14 mouse cellular contexts compared by ENCODE assay signal in the genomic region with DNA sequence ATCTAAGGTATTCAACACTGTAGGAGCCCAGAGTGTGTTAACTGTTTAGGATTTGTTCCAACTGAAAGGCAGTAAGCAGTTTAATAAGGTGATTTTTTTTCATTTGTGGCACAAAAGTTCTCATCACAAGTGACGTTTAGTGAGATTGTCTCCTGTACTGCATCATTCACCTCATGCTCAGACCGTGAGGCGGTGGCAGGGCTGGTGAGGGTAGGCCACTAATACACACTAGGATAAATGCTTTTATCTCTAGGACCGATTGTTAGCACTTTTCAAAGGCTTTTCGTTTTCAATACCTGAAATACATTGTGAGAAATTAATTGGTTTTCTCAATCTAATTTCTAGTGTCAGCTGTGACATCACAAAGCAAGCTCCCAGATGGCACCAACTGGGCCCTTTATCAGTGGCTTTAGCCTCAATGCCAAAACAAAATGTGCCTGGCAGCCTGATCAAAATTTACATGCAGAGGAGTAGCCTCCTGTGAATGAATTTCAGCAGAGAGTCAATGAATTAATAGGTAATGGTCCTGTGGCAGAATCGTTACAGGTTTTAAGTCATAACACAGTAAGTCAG.
A peak's percentile ranks its signal among the peaks of the same experiment; 100 is the strongest.
DNase-seq lines count a peak whose midpoint lies in the region; ATAC-seq and TF ChIP-seq lines count a peak whose summit lies in the region.
"Had no signal": no experiment of that assay in that cellular context is flagged by ENCODE, and none has a peak within 500 bp of the region (broad histone marks: within the 10 kb centered on the region; RNA-seq: fewer than 3 reads in every experiment).

No protein-coding gene starts in this region.

- no peaks in the 10 kb centered on the region for H3K36me3 ChIP-seq in hindbrain, embryonic 11.5 days (ENCODE audit: control insufficient read depth, insufficient read depth, low read length)
- H3K36me3 ChIP-seq in midbrain, embryonic 15.5 days (replicated peaks): no peaks in the 10 kb centered on the region
- no peaks in the 10 kb centered on the region for H3K36me3 ChIP-seq in thymus, adult 2 months (ENCODE audit: control insufficient read depth, insufficient read depth, low read length)
- H3K36me3 ChIP-seq: limb, embryonic 15.5 days had no signal

- TF ChIP-seq POLR2A in thymus, adult 2 months (IDR thresholded peaks at IDR 0.05; ENCODE audit: control insufficient read depth, extremely low read depth, insufficient read depth, low read length, poor library complexity): no peak

- H3K27ac ChIP-seq in hindbrain, embryonic 11.5 days (ENCODE audit: low read depth, low read length): peak overlapping the region; percentile 71
- H3K27ac ChIP-seq in midbrain, embryonic 15.5 days: peak overlapping the region; percentile 80
- no peak overlapping the region for H3K27ac ChIP-seq in thymus, adult 2 months (ENCODE audit: control insufficient read depth, insufficient read depth, low read length)
- H3K27ac ChIP-seq: heart, adult 2 months; limb, embryonic 15.5 days had no signal

- H3K9me3 ChIP-seq in hindbrain, embryonic 11.5 days (ENCODE audit: control insufficient read depth, low read length): no peaks in the 10 kb centered on the region
- H3K9me3 ChIP-seq in midbrain, embryonic 15.5 days: no peaks in the 10 kb centered on the region
- H3K9me3 ChIP-seq: limb, embryonic 15.5 days had no signal

- no peak overlapping the region for H3K4me2 ChIP-seq in hindbrain, embryonic 11.5 days (replicated peaks; ENCODE audit: low read depth, low read length)
- no peak overlapping the region for H3K4me2 ChIP-seq in midbrain, embryonic 15.5 days
- H3K4me2 ChIP-seq: limb, embryonic 15.5 days; lung, embryonic 14.5 days had no signal

- 62% methylated on average over 6 of the region's 6 CpGs for WGBS in hindbrain, embryonic 11.5 days
- 16% methylated on average over 6 of the region's 6 CpGs for WGBS in midbrain, embryonic 15.5 days
- 97% methylated on average over 6 of the region's 6 CpGs for WGBS in thymus, adult 2 months

- TF ChIP-seq CTCF in thymus, adult 2 months (IDR thresholded peaks at IDR 0.05; ENCODE audit: borderline replicate concordance, control insufficient read depth, extremely low read depth, insufficient read depth, low read length, poor library complexity): no peak

- H3K9ac ChIP-seq in hindbrain, embryonic 11.5 days (ENCODE audit: low read depth, low read length): no peak overlapping the region
- H3K9ac ChIP-seq in midbrain, embryonic 15.5 days: no peak overlapping the region
- H3K9ac ChIP-seq: limb, embryonic 15.5 days; lung, embryonic 14.5 days had no signal

- H3K4me1 ChIP-seq in hindbrain, embryonic 11.5 days (replicated peaks; ENCODE audit: control insufficient read depth, insufficient read depth, low read length): no peaks in the 10 kb centered on the region
- peaks cover 11% of the 10 kb centered on the region for H3K4me1 ChIP-seq in midbrain, embryonic 15.5 days
- no peaks in the 10 kb centered on the region for H3K4me1 ChIP-seq in thymus, adult 2 months (replicated peaks; ENCODE audit: control insufficient read depth, insufficient read depth, low read length)

- ATAC-seq in hindbrain, embryonic 11.5 days (ENCODE audit: low FRiP score): peak; percentile 81
- ATAC-seq in midbrain, embryonic 15.5 days (replicated peaks): peak; percentile 75

- H3K4me3 ChIP-seq in hindbrain, embryonic 11.5 days (ENCODE audit: low read depth, low read length): no peak overlapping the region
- H3K4me3 ChIP-seq in midbrain, embryonic 15.5 days: no peak overlapping the region
- H3K4me3 ChIP-seq in thymus, adult 2 months (ENCODE audit: control insufficient read depth, insufficient read depth, low read length): no peak overlapping the region
- H3K4me3 ChIP-seq: heart, adult 2 months; limb, embryonic 15.5 days had no signal

- peak; percentile 41 for DNase-seq in cerebellum, adult 9-10 months
- peak; percentile 44 to 67 for DNase-seq in cerebellum, postnatal 14 days
- peak; percentile 42 for DNase-seq in hindbrain, embryonic 11.5 days (ENCODE audit: low spot score)
- DNase-seq in gastrocnemius, postnatal 25 days: no peak
- DNase-seq in thymus, adult 2 months: no peak
- DNase-seq in urinary bladder, adult 18-20 months (ENCODE audit: low spot score in 2 of 2): no peak
- DNase-seq: adrenal gland, postnatal 14 days; heart, adult 2 months; heart, postnatal 4 days; kidney, adult 9 months; thymus, adult 18-20 months had no signal

- H3K27me3 ChIP-seq in hindbrain, embryonic 11.5 days (ENCODE audit: control insufficient read depth, insufficient read depth, low read length): no peaks in the 10 kb centered on the region
- no peaks in the 10 kb centered on the region for H3K27me3 ChIP-seq in midbrain, embryonic 15.5 days (replicated peaks)
- no peaks in the 10 kb centered on the region for H3K27me3 ChIP-seq in thymus, adult 2 months (ENCODE audit: control insufficient read depth, insufficient read depth, low read length)
- H3K27me3 ChIP-seq: limb, embryonic 15.5 days had no signal

Comparison
In these comparisons a context has a peak if more than half of its experiments do, and no peak if none do; other contexts are left out.
1. DNase-seq: peak in cerebellum, adult 9-10 months (single experiment), cerebellum, postnatal 14 days (2 of 2) and hindbrain, embryonic 11.5 days (single experiment); none in gastrocnemius, postnatal 25 days (single experiment), thymus, adult 2 months (single experiment) and urinary bladder, adult 18-20 months (0 of 2).